Mouse (Mus musculus): ENCODE results near the gene Gkap1.

GRCm38 (mm10) chr13:58216395-58216794 is 59.1 kb downstream of the Gkap1 start:
- TF ChIP-seq POLR2A (IDR thresholded peaks at IDR 0.05; ENCODE audit: control insufficient read depth, low read depth, low read length) (no peak), CTCF (IDR thresholded peaks at IDR 0.05; ENCODE audit: control insufficient read depth, insufficient read depth, insufficient replicate concordance, low read depth, low read length) (no peak)
